Mouse (Mus musculus) 3T3-L1 (cell line): ENCODE data around the gene Dnah14.

Experiments used
- DNase-seq: peaks from one replicate; pipeline ENCODE4 v3.0.0-alpha.2; 2015; ENCODE audit warnings: low read depth, low spot score

Dnah14 gene

DNA sequence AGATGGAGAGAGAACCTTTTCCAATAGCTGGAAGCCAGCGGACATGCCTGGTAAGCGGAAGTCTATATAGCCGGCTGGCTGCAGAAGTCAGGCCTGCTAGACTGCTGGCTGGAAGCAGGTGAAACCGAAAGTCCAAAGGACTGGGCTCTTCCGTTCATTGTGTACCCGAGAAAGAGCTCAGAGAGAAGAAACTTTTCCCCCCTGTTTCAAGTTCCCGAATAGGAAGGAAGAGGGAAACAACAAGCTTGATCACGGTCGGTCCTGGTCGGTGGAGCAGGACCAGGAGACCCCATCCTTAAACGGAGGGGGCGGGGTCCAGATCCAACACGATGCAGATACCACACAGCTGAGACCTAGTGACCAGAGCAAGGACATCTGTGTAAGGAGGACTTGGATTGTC, 276.1 kb downstream of the Dnah14 start:
- no peak for DNase-seq

DNA sequence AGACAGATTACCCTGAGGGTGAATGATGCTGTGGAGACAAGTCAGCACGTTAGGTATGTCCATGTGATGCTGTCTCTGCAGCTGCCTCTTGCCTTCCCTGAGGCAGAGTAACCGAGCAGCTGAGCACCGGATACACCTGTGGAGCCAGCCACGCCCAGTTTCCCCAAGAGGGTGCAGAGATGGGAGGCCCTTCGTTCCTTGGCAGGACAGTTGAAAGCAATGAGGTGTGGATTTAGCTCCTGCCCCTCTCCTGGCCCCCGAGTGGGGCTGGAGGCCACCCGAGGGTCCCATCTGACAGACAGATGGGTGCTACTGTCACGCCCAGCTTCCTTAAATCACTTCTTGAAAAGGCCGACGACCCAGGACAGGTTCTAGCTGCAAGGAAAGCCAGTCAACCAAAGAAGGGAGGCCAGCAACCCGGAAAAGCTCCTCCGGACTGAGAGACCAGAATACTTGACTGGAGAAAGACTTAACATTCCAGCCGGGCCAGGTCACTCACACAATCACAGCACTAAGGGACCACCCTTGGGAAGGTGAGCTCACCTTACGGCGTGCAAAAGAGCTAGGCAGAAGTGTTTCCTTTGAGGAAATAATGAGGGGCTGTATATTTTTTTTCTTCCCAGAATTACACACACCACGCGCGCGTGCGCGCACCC, 276.9 kb downstream of the Dnah14 start:
- no peak for DNase-seq

DNA sequence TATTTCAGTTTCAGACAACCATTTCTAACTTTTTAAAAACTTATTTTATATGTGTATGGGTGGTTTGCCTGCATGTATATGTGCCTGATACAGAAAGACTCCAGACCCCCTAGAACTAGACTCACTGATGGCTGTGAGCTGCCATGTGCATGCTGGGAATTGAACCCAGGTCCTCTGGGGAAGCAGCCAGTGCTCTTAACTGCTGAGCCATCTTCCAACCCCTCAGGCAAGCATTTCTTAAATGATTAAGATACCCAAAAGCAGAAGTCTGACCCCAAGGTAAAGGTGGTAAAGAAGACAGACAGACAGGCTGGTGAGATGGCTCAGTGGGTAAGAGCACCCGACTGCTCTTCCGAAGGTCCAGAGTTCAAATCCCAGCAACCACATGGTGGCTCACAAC, 278.5 kb downstream of the Dnah14 start:
- DNase-seq: no peak

- DNase-seq: no peak
These were observed 280.0 kb downstream of the Dnah14 start for GRCm38 (mm10) chr1:181856329-181856728.

- peak; percentile 97 for DNase-seq
These were observed 284.3 kb downstream of the Dnah14 start for GRCm38 (mm10) chr1:181860659-181861058.

DNA sequence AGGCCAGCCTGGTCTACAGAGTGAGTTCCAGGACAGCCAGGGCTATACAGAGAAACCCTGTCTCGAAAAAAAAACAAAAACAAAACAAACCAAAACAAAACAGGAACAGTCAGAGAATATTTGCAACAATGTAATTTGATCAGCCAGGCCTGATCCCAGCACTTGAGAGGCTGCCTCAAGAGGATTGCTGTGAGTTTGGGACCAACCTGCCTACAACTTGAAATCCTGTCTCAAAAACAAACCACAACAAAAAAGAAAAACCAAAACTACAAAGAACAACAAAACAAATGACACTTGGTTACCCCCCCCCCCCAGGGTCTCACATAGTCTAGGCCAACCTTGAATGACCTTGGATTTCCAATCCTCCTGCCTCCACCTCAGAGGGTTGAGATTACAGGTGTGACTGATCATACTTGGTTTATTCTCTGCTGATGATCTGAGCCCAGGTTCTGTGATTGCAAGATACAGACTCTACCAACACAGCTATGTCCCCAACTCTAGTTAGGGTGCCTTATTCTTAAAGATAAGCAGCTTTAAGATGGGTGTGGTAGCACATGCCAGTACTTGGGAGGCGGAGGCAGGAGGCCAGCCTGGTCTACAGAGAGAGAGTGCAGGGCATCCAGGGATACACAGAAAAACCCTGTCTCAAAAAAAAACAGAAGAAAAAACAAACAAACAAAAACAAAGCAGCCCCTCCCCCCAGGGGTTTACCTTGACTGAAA, 285.0 kb downstream of the Dnah14 start:
- no peak for DNase-seq

DNA sequence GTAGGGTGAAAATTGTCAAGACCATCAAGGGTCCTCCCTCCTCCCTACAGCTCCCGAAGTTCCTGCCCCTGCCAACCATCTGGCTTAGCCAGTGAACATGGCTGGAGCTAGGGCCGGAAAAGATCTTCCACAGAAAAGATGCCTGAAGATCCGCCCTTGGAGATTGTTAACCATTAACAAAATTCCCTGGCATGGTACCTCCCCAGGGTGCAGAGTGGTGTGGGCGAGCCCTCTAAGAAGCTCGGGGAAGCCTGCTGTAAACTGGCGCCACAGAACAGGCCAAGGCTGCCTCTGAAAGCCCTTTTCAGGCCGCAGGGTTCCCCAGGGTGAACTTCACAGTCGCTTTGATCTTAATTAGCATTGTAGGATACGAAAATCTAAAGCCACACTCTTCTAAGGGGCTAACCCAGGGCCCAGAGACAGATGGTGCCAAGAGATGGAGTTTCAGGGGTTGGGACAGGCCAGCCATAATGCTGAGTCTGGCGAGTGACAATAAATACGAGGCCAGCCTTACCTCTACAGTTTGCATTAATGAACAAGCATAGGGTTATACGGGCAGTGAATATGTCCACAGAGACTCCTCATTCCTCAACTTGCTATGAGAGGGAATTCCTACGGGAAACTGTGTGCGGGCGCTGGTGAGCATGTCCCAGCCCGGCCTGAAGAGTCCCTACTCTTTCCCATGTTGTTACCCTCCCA, 286.5 kb downstream of the Dnah14 start:
- DNase-seq: no peak

DNA sequence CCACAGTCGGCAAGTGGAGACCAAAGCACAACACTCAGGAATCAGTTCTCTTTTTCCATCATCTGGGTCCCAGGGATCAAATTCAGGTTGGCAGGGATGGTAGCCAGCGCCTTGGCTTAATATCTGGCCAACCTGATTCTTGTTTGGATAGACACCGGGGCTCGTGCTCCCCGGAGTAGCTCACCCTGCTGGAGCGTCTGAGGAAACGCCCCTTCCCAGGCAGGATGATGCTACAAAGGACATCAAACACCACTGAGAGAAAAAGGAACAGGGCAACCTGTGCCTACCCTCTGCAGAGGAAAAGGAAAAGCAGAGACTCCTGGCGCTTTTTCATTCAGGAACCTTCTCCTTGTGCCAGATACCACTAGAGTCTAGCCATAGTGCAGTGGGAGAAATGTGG, 287.1 kb downstream of the Dnah14 start:
- no peak for DNase-seq
